Mouse (Mus musculus): ENCODE measurements at regions not wholly inside any gene's neighbourhood (a gene's known extent, or its start where the extent isn't known, plus 50 kb on each side); places are given as distances from the start of the nearest gene placed in this dataset.

- no peak for DNase-seq (ENCODE audit: low read depth, low spot score)
Observed at GRCm38 (mm10) chr14:113566885-113567284, 252.5 kb downstream of the Tpm3-rs7 start.

DNA sequence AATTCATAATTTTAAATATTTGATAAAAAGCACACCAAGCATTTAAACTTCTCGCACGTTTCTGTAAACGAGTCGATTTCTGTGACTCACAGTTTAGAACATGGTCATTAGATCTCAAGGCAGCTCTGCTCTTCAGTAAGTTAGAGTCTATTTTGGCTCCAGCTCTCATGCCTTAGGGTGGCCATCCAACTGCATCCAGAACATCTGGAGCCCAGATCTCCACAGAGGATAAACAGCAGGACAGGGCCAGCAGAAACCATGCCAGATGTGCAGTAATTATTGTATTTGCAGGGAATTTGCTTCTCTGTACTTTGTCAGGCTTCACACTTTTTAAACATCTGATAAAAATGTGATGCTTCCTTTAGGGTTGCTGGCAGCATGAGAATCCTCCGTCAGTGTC lies 276.4 kb downstream of the Tpm3-rs7 start:
- DNase-seq (ENCODE audit: low read depth, low spot score), result no peak

- no peak for DNase-seq (ENCODE audit: low read depth, low spot score)
Observed at GRCm38 (mm10) chr14:113627115-113627514, 312.7 kb downstream of the Tpm3-rs7 start.

DNA sequence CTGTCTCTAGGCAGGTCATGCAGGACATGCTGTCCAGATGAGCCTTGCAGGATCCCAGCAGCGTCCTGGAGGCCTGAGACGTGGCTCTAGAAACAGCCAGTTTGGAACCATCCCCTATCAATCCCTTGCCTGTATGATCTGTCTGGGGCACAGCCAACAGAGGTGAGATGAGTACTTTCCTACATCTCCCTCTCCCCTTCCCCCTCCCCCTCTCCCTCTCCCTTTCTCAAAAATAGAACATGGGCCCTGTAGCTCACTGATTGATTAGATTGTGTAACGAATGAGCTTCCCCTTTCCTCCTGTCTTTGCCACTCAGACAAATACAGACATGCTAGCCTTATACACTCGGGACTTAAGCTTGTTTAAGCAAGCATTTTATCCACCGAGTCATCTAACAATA lies 336.9 kb downstream of the Tpm3-rs7 start:
- DNase-seq (ENCODE audit: low read depth, low spot score), result no peak

GRCm38 (mm10) chr14:113656864-113657263 lies 342.5 kb downstream of the Tpm3-rs7 start:
- DNase-seq (ENCODE audit: low read depth, low spot score), result peak; percentile 18

- no peak for DNase-seq (ENCODE audit: low read depth, low spot score)
Observed at GRCm38 (mm10) chr14:113668660-113669059, 354.3 kb downstream of the Tpm3-rs7 start.

DNA sequence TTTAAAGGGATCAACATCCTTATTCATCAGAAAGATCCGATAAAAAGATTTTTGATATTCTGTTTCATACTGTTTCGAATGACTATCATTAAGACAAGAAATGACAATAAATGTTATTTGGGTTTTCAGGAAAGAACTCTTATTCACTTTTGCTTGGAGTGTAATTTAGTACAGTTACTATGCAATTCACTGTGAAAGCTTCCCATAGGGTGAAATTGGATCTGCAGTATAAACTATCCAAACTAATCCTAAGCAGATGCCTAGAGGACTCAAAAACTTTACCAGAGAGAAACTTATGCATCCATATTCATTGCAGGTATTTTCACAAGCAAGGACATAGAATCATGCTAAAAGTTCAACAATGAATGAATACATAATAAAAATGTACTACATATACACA lies 355.0 kb downstream of the Tpm3-rs7 start:
- no peak for DNase-seq (ENCODE audit: low read depth, low spot score)

DNA sequence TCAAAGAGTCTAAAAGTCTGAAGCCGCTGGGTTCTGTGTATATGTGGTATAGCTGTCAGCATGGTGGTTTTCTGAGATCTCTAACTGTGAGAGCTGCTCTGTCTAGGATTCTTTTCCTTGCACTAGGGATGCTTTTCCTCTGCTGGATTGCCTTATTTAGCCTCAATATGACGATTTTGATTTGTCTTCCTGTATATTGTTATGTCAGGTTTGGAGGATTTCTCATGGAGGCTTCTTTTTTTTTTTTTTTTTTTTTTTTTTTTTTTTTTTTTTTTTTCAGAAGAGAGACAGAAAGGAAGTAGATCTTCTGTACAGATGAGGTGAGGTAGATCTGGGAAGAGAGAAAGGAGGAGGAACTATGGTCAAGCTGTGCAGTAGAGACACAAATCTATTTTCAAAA lies 396.5 kb downstream of the Tpm3-rs7 start:
- DNase-seq (ENCODE audit: low read depth, low spot score), result no peak

Measured in brain, embryonic 18.5 days (tissue).